Mouse (Mus musculus) small intestine, adult 2 months (tissue): ENCODE measurements around the gene Snx30.

Experiments used
- CTCF ChIP-seq: fragments of 200-500 bp; IDR thresholded peaks from 2 replicates; pipeline ENCODE4 v1.5.1; 2012; ENCODE audit warnings: low read depth, mild to moderate bottlenecking, control low read depth, inconsistent platforms, low read length, moderate library complexity, mixed read lengths; ENCODE audit not compliant: insufficient replicate concordance, insufficient read length; ENCODE audit errors: extremely low read depth
- POLR2A ChIP-seq: fragments of 200-500 bp; IDR thresholded peaks from 2 replicates; pipeline ENCODE4 v1.6.1; 2012; ENCODE audit warnings: low read depth, mild to moderate bottlenecking, control low read depth, inconsistent platforms, low read length, moderate library complexity

- TF ChIP-seq CTCF (no peak), POLR2A (no peak)
Measured at GRCm38 (mm10) chr4:59860431-59860830, 54.8 kb downstream of the Snx30 start.
